Mouse (Mus musculus) layer of hippocampus, adult 2 months (tissue): ENCODE measurements around the gene Bcl2l12. TPM values are rescaled to one million over a fixed set of nuclear protein-coding genes. Genes with fewer than 3 reads are reported as not detected.

ENCODE experiments used
- DNase-seq, 2 experiments: peaks; one replicate each; pipeline ENCODE4 v3.0.0; 2022; ENCODE audit warnings: low spot score in 2 of 2
- H3K27ac ChIP-seq: fragments of 200-600 bp; 2 replicates; pipeline ENCODE4 v1.8.1; 2022
- H3K4me3 ChIP-seq: fragments of 200-600 bp; 2 replicates; pipeline ENCODE4 v1.8.1; 2022; ENCODE audit warnings: mild to moderate bottlenecking
- CTCF ChIP-seq: fragments of 200-600 bp; conservative IDR thresholded peaks from 2 replicates; pipeline ENCODE4 v1.8.1; 2022; ENCODE audit warnings: antibody characterized with exemption, mild to moderate bottlenecking, moderate library complexity
- long read RNA-seq, 2 experiments: library from polyadenylated mRNA; stranded (forward); transcript quantifications; one replicate each; pipeline ENCODE4 v2.0.0; 2021; ENCODE audit warnings: borderline mapping rate in 2 of 2
- total RNA-seq, 2 experiments: library from RNA; stranded (reverse); gene quantifications; 2 replicates each; pipeline ENCODE4 v1.2.3; 2021

Bcl2l12 gene
- 1 to 10 TPM; 2.5 to 3.7 TPM for total RNA-seq
- long read RNA-seq, experiment 1, partial matches to known transcripts = 0 of 2 reads
- long read RNA-seq, experiment 1, other reads (novel, unspliced or antisense) = 1 of 2 reads
- long read RNA-seq, experiment 2, partial matches to known transcripts = 0 of 1 reads
- long read RNA-seq, experiment 2, other reads (novel, unspliced or antisense) = 1 of 1 reads

DNA sequence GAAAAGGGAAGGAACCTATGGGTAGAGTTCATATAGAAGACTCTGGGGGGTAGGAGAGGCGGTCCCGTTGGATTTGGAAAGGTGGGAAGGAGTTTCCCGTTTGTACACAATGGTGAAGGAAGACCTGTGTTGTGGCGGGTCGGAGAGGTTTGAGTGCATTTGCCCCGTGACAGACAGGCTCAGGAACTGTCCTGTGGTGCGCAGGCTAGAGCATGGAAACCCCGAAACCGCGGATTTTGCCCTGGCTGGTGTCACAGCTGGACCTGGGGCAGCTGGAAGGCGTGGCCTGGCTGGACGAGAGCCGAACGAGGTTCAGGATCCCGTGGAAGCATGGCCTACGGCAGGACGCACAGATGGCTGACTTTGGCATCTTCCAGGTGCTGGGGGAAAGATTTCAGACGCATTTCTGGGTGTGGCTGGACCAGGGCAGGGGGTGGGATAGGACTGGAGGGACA, at the start of gene Bcl2l12:
TSS of gene Bcl2l12 (minus strand) at position 212 of the 455 bp plus-strand sequence.
- peak within 1 kb of the TSS; percentile 65 for H3K4me3 ChIP-seq
- no peak for DNase-seq
- TF ChIP-seq CTCF = no peak
- H3K27ac ChIP-seq = peak within 1 kb of the TSS; percentile 84

GRCm38 (mm10) chr7:45047491-45047890, 49.0 kb upstream of the Bcl2l12 start:
- Histone ChIP-seq H3K4me3 (no peak overlapping the region), H3K27ac (no peak overlapping the region)
- TF ChIP-seq CTCF = no peak
- no peak for DNase-seq

GRCm38 (mm10) chr7:45046853-45047350, 48.4 kb upstream of the Bcl2l12 start:
- Histone ChIP-seq H3K27ac (no peak overlapping the region), H3K4me3 (no peak overlapping the region)
- TF ChIP-seq CTCF = no peak
- DNase-seq = no peak

DNA sequence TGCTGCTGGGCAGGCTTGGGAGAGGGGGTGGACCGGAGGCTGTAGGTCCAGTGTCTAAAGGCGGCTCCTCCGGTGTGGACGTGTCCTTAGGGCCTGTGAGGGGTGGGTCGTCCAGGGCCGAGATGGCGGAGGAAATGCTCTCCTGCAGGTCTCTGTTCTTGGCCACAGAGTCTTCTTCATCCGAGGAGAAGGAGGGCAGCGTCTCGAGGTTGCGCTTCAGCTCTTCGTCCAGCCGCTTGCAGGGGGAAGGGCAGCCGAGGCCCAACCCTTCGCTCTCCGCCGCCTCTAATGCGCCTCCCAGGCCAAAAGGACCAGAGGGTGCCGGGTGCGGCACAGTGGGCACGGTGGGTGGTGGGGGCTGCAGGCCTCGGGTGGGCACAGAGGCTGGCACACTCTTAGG, 47.2 kb upstream of the Bcl2l12 start:
- no peak overlapping the region for H3K4me3 ChIP-seq
- TF ChIP-seq CTCF = no peak
- H3K27ac ChIP-seq = no peak overlapping the region
- no peak for DNase-seq

GRCm38 (mm10) chr7:45043307-45043706, 44.8 kb upstream of the Bcl2l12 start:
- Histone ChIP-seq H3K27ac (no peak overlapping the region), H3K4me3 (no peak overlapping the region)
- no peak for DNase-seq
- no peak for TF ChIP-seq CTCF

- TF ChIP-seq CTCF = no peak
- Histone ChIP-seq H3K4me3 (no peak overlapping the region), H3K27ac (no peak overlapping the region)
- DNase-seq = no peak
Measured at GRCm38 (mm10) chr7:45040851-45041250, 42.3 kb upstream of the Bcl2l12 start.

- DNase-seq = no peak
- H3K27ac ChIP-seq = no peak overlapping the region
- no peak for TF ChIP-seq CTCF
Measured at GRCm38 (mm10) chr7:45038411-45038810, 39.9 kb upstream of the Bcl2l12 start.

GRCm38 (mm10) chr7:45037720-45038361, 39.3 kb upstream of the Bcl2l12 start:
- Histone ChIP-seq H3K27ac (no peak overlapping the region), H3K4me3 (no peak overlapping the region)
- peak; percentile 88 for TF ChIP-seq CTCF
- DNase-seq = no peak

More at GRCm38 (mm10) chr7:45038411-45038810, 39.9 kb upstream of the Bcl2l12 start:
- H3K4me3 ChIP-seq = no peak overlapping the region

DNA sequence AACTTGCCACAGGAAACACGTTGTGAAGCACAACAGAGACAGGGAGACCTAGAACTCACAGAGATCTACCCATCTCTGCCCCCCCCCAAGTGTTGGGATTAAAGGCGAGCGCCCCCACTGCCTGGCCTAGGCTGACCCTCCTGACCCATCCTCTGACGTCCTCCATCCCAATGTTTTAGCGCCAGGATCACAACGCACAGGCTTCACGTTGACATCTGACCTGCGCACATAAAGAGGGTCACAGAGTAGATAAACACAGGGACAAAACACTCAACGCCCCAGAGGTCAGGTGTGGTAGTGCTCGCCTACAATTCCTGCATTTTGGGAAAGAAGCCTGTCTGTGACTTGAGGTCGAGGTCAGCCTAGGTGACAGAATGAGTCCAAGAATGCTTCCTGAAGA, 38.2 kb upstream of the Bcl2l12 start:
- Histone ChIP-seq H3K27ac (no peak overlapping the region), H3K4me3 (no peak overlapping the region)
- DNase-seq = no peak
- no peak; the same call in 1 of the 2 replicates for TF ChIP-seq CTCF

- DNase-seq = no peak
- Histone ChIP-seq H3K4me3 (no peak overlapping the region), H3K27ac (no peak overlapping the region)
- TF ChIP-seq CTCF = no peak
Measured at GRCm38 (mm10) chr7:45035631-45036030, 37.1 kb upstream of the Bcl2l12 start.

DNA sequence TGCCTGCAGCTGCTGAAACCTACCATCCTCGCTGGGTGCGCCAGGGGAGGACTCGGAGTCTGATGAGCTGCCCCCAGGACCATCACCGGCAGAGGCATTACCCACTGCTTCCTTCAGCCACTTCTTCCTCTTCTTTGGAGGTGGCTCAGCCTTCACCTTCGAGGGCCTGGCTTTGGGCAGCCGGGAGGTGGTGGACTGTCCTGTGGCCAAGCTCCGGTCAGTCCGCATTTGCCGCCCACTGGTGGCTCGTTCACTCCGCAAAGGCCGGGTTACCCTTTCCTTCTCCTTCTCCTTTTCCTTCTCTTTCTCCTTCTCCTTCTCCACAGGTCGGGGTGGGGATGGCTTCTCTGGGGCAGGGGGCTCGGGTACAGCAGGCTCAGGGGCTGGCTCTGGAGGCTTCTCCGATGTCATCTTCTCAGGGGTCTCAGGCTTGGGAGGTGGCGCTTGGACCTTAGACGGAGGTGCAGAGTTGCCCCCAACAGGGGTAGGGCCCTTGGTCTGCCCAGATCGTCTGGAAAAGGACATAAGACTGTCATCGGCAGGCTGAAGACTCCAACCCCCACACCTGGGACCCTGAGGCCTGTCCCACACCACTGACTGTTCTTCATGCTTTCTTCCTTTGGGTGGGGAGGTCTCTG, 35.3 kb upstream of the Bcl2l12 start:
- Histone ChIP-seq H3K4me3 (no peak overlapping the region), H3K27ac (no peak overlapping the region)
- DNase-seq = no peak
- TF ChIP-seq CTCF = no peak

DNA sequence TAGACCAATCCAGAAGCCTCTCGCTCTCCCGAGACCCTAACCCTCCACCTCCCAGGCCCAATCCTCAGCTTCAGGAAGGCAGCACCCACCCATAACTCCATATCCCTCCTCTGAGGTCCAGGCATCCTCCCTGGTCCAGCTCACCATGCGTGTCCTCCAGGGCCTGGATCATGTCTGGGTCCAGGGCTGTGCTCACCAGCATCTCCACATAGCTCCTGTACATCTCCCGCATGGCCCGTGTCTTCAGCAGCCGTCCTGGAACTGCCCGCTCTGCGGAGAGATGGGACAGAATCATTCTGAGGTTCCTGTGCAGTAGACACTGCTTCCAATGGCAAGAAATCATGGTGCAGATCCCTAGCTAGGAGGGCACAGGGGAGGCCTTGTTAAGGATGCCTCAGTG, 32.3 kb upstream of the Bcl2l12 start:
- no peak for DNase-seq
- Histone ChIP-seq H3K4me3 (no peak overlapping the region), H3K27ac (no peak overlapping the region)
- no peak for TF ChIP-seq CTCF

- TF ChIP-seq CTCF = no peak
Measured at GRCm38 (mm10) chr7:45029995-45030394, 31.5 kb upstream of the Bcl2l12 start.

More at GRCm38 (mm10) chr7:45029995-45030394, 31.5 kb upstream of the Bcl2l12 start:
- Histone ChIP-seq H3K4me3 (no peak overlapping the region), H3K27ac (no peak overlapping the region)
- DNase-seq = no peak
